Mouse (Mus musculus): Measurements from ENCODE around the gene Polr2f. TPM values are rescaled to one million over a fixed set of nuclear protein-coding genes. Genes with fewer than 3 reads are reported as not detected.

Polr2f gene
- polyA plus RNA-seq, 1 experiment from 2014 or later = 248 TPM

- no peaks in the 10 kb centered on the region for H3K9me3 ChIP-seq (replicated peaks)
- H3K36me3 ChIP-seq = no peaks in the 10 kb centered on the region
- H3K27me3 ChIP-seq (replicated peaks) = no peaks in the 10 kb centered on the region
- H3K4me1 ChIP-seq = peaks cover 19% of the 10 kb centered on the region
- H3K27ac ChIP-seq (replicated peaks) = no peak overlapping the region
- 87% methylated on average over 8 of the region's 8 CpGs for WGBS
- no peak overlapping the region for H3K4me3 ChIP-seq (replicated peaks)
- no peak overlapping the region for H3K9ac ChIP-seq (replicated peaks)
- no peak overlapping the region for H3K4me2 ChIP-seq
- ATAC-seq (ENCODE audit: low FRiP score) = no peak
These were observed 54.7 kb downstream of the Polr2f start for GRCm38 (mm10) chr15:79195492-79195891.

- no peak overlapping the region for H3K9ac ChIP-seq (replicated peaks)
- no peak overlapping the region for H3K4me3 ChIP-seq (replicated peaks)
- H3K4me1 ChIP-seq = peaks cover 18% of the 10 kb centered on the region
- 92% methylated on average over 12 of the region's 12 CpGs for WGBS
- no peak for ATAC-seq (ENCODE audit: low FRiP score)
- H3K4me2 ChIP-seq = no peak overlapping the region
- no peaks in the 10 kb centered on the region for H3K36me3 ChIP-seq
- H3K27me3 ChIP-seq (replicated peaks) = no peaks in the 10 kb centered on the region
- H3K9me3 ChIP-seq (replicated peaks) = no peaks in the 10 kb centered on the region
- H3K27ac ChIP-seq (replicated peaks) = no peak overlapping the region
These were observed 58.7 kb downstream of the Polr2f start for GRCm38 (mm10) chr15:79199390-79199976.

Other genes starting within 250 kb of the Polr2f start
- gene Gm49510, start 241.3 kb upstream of the Polr2f start, polyA plus RNA-seq (2015; fragmentation: Nextera tagmentation; extraction: Ambion mirVana) = not detected in 2 replicates
- 3.7 and 16.9 TPM in 2 replicates for gene Sh3bp1, start 241.2 kb upstream of the Polr2f start, polyA plus RNA-seq (2015; fragmentation: Nextera tagmentation; extraction: Ambion mirVana)
- 64.2 and 76.9 TPM in 2 replicates for gene Pdxp, start 227.1 kb upstream of the Polr2f start, polyA plus RNA-seq (2015; fragmentation: Nextera tagmentation; extraction: Ambion mirVana)
- 218 and 380 TPM in 2 replicates for gene Lgals1, start 214.3 kb upstream of the Polr2f start, polyA plus RNA-seq (2015; fragmentation: Nextera tagmentation; extraction: Ambion mirVana)
- gene Nol12, start 206.1 kb upstream of the Polr2f start, polyA plus RNA-seq (2015; fragmentation: Nextera tagmentation; extraction: Ambion mirVana) = 63.0 and 63.2 TPM in 2 replicates
- 30.6 and 39.7 TPM in 2 replicates for gene Triobp, start 193.3 kb upstream of the Polr2f start, polyA plus RNA-seq (2015; fragmentation: Nextera tagmentation; extraction: Ambion mirVana)
- 169 and 222 TPM in 2 replicates for gene H1f0, start 112.6 kb upstream of the Polr2f start, polyA plus RNA-seq (2015; fragmentation: Nextera tagmentation; extraction: Ambion mirVana)
- gene Galr3, start 99.1 kb upstream of the Polr2f start, polyA plus RNA-seq (2015; fragmentation: Nextera tagmentation; extraction: Ambion mirVana) = 0.14 and 0.17 TPM in 2 replicates
- 52.4 and 52.8 TPM in 2 replicates for gene Ankrd54, start 78.1 kb upstream of the Polr2f start, polyA plus RNA-seq (2015; fragmentation: Nextera tagmentation; extraction: Ambion mirVana)
- gene Eif3l, start 65.8 kb upstream of the Polr2f start, polyA plus RNA-seq (2015; fragmentation: Nextera tagmentation; extraction: Ambion mirVana) = 164 and 193 TPM in 2 replicates
- gene Micall1, start 32.1 kb upstream of the Polr2f start, polyA plus RNA-seq (2015; fragmentation: Nextera tagmentation; extraction: Ambion mirVana) = 11.6 and 12.2 TPM in 2 replicates
- gene 1700088E04Rik, start 244 bp downstream of the Polr2f start, polyA plus RNA-seq (2015; fragmentation: Nextera tagmentation; extraction: Ambion mirVana) = 11.3 and 12.6 TPM in 2 replicates
- gene Sox10, start 24.2 kb downstream of the Polr2f start, polyA plus RNA-seq (2015; fragmentation: Nextera tagmentation; extraction: Ambion mirVana) = 11.6 and 13.4 TPM in 2 replicates
- gene Pick1, start 88.2 kb downstream of the Polr2f start, polyA plus RNA-seq (2015; fragmentation: Nextera tagmentation; extraction: Ambion mirVana) = 89.9 and 99.7 TPM in 2 replicates
- 1.3 and 1.5 TPM in 2 replicates for gene Gm49486, start 88.4 kb downstream of the Polr2f start, polyA plus RNA-seq (2015; fragmentation: Nextera tagmentation; extraction: Ambion mirVana)
- gene Slc16a8, start 113.8 kb downstream of the Polr2f start, polyA plus RNA-seq (2015; fragmentation: Nextera tagmentation; extraction: Ambion mirVana) = 0.27 and 0.40 TPM in 2 replicates
- 2.0 and 4.0 TPM in 2 replicates for gene Baiap2l2, start 144.5 kb downstream of the Polr2f start, polyA plus RNA-seq (2015; fragmentation: Nextera tagmentation; extraction: Ambion mirVana)
- gene Pla2g6, start 187.4 kb downstream of the Polr2f start, polyA plus RNA-seq (2015; fragmentation: Nextera tagmentation; extraction: Ambion mirVana) = 26.1 and 27.9 TPM in 2 replicates
- gene Maff, start 205.6 kb downstream of the Polr2f start, polyA plus RNA-seq (2015; fragmentation: Nextera tagmentation; extraction: Ambion mirVana) = 0.81 and 1.7 TPM in 2 replicates

Measured in neural tube, embryonic 15.5 days (tissue).